Mouse (Mus musculus) c-Kit-positive CD71-positive TER-119-positive erythroid progenitor cells, embryonic 14.5 days (primary cell): ENCODE data around the gene Dab2ip.

Experiments
- DNase-seq: peaks from one replicate; pipeline ENCODE4 v3.0.0-alpha.2; 2013; ENCODE audit warnings: low spot score

Gene Dab2ip

DNA sequence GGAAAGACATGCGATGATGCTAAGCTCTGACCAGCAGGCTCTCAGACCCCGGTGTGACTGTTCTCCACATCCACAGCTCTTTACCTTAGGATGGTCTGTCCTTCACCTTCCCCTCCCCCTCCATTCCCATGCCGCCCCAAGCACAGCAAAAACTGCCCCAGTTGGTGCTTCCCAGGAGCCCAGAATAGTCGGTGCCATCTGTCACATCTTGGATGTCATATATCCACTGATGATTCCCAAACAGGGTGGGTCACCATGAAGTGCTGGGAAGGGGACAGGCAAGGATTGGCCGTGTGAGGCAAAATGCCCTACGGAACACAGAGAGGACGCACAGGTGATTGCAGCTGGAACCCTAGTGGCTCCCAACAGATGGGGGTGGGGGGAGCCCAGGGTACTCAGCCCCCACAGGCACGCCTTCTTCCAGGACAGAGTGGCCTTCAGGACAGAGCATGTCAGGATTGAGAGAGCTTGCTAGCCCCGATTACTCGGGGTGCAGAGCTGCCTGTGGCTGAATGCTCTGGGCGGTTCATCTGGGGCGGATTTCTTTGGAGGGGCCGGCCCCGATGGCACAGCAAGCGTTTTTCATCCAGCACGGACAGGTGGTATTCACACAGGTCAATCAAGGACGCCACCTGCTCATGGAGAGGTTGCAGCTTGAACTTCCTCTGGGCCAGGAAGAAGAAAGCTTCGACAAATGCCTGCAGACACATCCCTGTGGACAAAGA lies 193.9 kb downstream of the Dab2ip start:
- no peak for DNase-seq

DNA sequence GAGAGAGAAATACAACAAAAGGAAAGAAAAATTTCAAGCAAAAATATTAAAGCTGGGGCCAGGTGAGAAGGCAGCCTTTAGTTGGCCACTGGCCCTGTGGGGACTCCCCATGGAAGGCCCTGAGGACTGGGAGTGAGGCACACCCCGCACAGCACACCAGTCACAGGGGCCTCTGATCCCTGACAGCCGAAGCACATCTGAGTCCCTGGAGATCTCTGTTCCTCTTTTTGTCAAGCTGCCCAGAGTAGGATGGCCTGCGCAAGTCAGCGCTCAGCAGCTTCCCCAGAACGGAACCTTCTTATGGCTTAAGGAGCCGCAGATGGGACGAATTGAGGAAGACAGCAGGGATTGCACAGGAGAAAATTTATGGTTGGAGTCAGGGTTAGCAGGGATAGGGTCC lies 198.4 kb downstream of the Dab2ip start:
- no peak for DNase-seq

DNA sequence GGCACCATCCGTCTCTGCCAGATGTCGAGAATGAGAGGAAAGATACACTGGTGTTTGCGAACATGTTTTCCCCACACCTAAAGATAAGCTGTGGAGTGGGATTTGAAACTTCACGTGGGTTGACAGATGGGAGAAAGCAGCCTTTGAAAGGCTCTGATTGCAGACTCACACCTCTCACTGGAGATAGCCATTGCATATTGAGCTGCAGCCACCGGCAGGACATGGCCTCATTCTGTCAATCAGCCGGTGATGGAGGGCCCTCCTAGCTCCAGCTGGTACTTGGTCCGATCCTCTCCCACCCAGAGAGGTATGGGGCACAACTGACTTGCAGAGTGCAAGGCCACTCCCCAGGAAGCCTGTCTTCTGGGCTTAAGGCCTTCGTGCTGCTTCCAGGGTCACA lies 202.3 kb downstream of the Dab2ip start:
- DNase-seq, result no peak

- DNase-seq, result no peak
Observed at GRCm38 (mm10) chr2:35760867-35761266, 202.8 kb downstream of the Dab2ip start.

GRCm38 (mm10) chr2:35761458-35761857 lies 203.4 kb downstream of the Dab2ip start:
- no peak for DNase-seq

DNA sequence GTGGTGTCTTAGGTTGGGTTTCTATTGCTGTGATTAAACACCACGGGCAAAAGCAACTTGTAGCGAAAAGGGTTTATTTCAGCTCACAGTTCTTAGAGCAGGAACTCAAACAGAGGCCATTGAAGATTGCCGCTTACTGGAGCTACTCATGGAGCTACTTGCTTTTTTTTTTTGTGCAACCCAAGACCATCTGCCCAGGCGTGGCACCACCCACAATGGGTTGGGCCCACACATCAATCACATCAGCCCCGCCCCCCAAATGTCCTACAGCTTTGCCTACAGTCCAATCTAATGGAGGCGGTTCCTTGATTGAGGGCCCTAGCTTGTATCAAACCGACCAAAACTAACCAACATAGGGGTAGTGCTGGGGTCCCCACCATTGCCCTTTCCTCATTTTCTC lies 205.8 kb downstream of the Dab2ip start:
- DNase-seq, result no peak

GRCm38 (mm10) chr2:35764328-35764727 lies 206.3 kb downstream of the Dab2ip start:
- DNase-seq, result no peak

DNA sequence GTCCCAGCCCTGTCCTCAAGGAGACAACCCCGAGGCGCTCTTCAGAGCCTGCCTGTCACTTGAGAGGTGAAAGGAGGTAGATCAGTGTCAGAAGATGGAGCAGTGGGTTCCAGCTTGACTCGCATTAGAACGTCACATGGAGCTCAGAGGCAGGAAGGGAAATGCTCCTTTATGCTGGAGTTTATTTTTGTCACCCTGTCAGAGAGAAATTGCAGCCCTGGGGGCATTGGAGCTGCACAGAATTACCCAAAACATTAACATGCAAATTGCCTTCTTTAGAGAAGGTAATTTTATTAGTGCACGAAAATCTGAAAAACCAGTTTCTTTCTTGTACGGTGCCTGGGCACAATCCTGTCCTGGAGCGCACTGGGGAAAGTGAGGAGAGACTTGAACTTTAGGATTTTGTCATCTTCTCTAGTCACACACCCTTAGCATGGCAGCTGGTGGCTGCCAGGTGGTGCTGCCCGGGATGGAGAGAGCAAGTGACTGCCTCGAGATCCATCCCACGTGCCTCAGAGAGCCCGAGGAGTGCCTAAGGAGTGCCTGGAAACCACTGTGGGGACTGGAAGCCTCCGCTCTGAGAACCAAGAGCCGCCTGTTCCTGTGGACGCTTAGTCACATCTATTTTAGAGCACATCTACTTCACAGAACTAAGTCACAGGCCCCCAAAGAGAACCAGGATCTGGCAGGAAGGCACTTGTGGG lies 209.9 kb downstream of the Dab2ip start:
- no peak for DNase-seq

DNA sequence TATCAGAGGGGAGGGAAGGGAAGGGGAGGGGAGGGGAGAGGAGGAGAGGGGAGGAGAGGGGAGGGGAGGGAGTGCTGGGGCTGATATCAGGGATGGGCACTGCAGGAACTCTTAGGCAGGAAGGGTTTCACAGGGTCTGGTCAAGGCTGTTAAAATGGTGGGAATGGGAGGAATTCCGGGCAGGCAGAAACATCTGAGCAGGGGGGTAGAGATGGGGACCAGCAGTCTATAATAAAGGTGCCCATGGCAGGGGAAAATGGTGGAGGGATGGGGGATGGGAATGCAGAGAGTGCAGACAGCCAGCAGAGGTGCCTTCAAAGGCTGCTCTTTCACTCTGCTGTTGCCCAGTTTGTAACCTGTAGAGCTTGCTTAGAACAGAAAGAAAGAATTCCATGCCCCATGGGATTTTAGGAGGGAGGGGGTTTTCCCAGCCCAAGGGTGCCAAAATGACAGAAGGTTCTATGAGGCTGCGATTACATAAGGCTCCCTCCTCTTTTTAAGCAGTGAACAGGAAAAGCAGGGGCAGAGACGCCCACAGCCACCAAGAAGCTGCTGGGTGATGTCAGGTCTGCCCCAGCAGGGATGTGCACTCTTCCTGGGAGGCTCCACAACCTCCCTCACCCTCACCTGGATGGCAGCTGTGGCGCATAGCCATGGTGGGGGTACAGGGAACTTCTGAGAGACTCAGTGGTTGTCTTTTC lies 210.6 kb downstream of the Dab2ip start:
- DNase-seq, result no peak

- DNase-seq, result no peak
Observed at GRCm38 (mm10) chr2:35769398-35769797, 211.3 kb downstream of the Dab2ip start.

- no peak for DNase-seq
Observed at GRCm38 (mm10) chr2:35770541-35770940, 212.5 kb downstream of the Dab2ip start.

DNA sequence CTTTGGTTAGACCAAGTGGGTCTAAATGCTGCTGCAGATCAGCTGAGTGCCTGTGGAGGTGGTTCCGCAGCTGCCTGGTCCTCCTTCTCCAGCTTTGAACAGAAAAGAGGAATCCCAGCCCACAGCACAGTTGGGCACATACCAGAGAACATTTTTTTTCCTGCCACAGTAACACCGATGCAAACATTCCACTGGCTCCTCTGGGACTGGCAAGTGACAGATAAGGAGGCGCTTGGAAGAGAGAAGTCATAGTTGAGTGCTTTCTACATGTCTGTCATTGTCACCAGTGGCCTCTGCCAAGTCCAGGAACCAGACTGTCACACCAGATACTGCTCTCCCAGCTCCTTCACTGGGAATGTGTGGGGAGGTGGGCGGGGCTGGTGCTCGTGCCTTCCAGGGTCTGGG lies 217.6 kb downstream of the Dab2ip start:
- DNase-seq, result no peak

- no peak for DNase-seq
Observed at GRCm38 (mm10) chr2:35776935-35777334, 218.9 kb downstream of the Dab2ip start.

DNA sequence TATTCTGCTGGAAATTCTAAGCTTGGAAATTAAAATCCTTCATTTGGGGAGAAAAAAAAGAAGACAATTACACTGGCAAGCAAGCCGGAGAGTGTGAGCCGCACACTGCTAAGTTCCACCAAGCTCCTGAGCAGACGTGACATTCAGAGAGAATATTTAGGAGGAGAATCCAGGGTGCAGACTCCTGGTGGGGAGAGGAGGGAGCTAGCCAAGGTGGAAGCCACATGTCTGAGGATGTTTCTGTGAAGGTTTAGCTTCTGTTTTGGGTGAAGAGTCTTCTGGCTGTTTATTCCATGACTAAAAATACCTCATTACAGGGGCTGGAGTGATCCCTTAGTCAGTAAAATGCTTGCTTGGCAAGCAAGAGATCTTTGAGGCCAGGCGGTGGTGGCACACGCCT lies 221.2 kb downstream of the Dab2ip start:
- DNase-seq, result no peak
